Mouse (Mus musculus) left cerebral cortex, postnatal 36 days (tissue): ENCODE data around the gene Igf1r. TPM values are rescaled to one million over a fixed set of nuclear protein-coding genes. Genes with fewer than 3 reads are reported as not detected.

ENCODE experiments used
- DNase-seq, 2 experiments: peaks; one replicate each; pipeline ENCODE4 v3.0.0; 2021 to 2022; ENCODE audit warnings: low spot score in 2 of 2, mixed read lengths in 1 of 2
- intact Hi-C: fragments of 180-260 bp; cut with DNase I; formaldehyde crosslinking; loops from one replicate; pipeline ENCODE4 v1.15.1; 2025
- total RNA-seq, 2 experiments: library from RNA; stranded (reverse); gene quantifications; 2 replicates each; pipeline ENCODE4 v1.2.3; 2021

Gene Igf1r
- total RNA-seq, 2 experiments from 2014 or later = 38.4 to 62.0 TPM

DNA sequence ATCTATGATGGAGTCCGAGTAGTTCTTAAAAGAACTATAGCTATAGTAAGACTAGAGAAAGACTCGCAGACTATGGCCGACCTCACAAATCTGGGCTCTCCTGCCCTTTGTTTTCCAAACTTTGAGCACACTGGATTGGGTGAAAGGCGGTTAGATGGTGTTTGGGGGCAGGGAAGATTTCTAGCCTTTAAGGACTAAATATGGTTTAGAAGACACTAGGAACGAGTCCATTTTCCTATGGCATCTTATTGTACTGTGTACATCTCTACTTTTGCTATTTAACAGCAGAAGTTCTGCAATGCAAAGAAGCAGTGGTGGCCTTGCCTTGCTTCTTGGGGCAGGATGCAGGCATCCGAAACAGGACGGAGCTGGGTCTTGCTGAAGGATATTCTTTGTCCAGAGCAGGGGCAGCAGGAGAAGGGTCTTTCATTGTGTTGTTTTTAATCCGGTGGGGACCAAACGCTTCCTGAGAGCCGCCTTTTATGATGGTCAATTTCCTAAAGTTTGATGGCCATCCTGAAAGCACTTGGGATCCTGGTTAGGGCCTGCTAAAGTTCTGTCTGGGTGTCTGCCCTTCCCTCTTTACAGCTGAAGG lies 2.1 kb downstream of the Igf1r start:
- intact Hi-C loops = loop anchor here (10.0 kb wide), 1 partner anchor 280 kb away; no protein-coding TSS in a partner anchor

DNA sequence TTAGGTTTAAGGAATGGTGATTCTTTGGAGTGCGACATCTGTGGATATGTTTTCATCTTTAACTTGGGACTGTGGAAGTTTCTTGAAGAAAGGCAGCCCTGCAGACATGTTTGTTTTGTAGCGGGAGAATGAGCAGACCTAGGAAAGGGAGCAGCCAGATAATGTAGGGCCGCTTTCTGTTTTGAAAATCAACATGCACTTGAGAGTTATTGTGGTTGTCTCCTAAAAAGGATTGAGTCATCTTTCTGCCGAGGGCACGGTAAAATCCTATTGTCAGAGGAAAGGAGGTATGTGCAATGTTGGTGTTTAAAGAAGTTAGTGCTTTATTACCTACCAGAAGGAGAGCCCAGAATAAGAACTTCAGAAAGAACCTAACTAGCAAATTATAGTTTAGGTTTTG lies 2.6 kb downstream of the Igf1r start:
- intact Hi-C loops = loop anchor here (10.0 kb wide), 1 partner anchor 280 kb away; no protein-coding TSS in a partner anchor
- DNase-seq = no peak

More for the DNA sequence above, 2.1 kb downstream of the Igf1r start:
- no peak for DNase-seq

DNA sequence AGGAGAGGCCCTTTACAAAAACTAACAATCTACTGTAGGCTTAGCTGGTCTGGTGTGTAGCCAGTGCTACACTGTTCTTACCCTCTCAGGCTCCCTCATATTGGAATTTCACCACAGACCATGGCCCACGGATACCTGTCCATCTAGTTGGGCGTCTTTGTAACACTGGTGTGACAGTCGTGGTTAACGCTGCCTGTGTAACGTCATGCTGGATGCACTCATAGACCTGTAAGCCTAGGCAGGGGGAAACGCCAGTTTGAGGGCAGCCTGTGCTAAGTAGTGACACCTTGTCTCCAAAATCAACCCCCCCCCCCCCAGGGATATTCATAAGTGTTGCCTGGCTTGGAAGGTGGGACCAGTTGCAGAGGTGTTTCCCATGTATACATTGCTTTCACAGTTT lies 4.7 kb downstream of the Igf1r start:
- intact Hi-C loops = loop anchor here (10.0 kb wide), 1 partner anchor 283 kb away; no protein-coding TSS in a partner anchor
- no peak for DNase-seq

DNA sequence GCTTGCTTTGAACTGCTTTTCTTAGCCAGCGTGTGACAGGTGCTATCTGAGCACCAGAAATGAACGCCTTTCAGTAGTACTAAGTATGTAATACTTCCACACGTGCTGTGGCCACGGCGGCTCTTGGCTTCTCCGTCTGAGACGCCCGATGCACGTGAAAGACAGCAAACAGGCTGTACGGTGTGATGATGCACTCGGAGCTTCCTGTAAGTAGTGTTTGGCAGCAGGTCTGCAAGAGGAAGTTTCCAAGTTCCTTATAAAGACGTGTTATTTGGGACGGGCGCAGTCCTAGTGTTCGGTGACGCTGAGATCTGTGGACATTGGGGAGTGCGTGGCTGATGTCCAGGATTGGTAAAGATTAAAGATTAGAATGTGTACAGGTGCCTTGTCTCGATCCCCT lies 5.4 kb downstream of the Igf1r start:
- intact Hi-C loops = loop anchor here (10.0 kb wide), 1 partner anchor 283 kb away; no protein-coding TSS in a partner anchor
- DNase-seq = no peak

DNA sequence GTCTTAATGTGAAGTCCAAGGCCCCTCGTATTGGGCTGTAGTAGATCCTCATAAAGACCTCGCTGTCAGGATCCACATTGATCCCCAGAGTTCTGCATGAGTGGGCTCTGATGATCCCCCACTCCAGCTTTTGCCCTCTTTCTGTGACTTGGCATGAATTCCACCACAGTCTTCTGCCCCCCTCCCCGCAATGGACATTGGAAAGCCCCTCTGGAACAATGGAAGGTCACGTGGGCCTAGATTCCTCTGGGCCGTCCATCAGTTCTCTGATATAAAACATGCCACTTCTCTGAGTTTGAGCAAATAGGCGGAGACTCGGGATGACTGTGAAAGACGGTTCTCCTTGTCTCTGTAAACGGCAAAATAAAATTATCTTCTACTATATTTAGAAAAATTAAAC lies 8.1 kb downstream of the Igf1r start:
- DNase-seq = no peak
- intact Hi-C loops = no loop called here

DNA sequence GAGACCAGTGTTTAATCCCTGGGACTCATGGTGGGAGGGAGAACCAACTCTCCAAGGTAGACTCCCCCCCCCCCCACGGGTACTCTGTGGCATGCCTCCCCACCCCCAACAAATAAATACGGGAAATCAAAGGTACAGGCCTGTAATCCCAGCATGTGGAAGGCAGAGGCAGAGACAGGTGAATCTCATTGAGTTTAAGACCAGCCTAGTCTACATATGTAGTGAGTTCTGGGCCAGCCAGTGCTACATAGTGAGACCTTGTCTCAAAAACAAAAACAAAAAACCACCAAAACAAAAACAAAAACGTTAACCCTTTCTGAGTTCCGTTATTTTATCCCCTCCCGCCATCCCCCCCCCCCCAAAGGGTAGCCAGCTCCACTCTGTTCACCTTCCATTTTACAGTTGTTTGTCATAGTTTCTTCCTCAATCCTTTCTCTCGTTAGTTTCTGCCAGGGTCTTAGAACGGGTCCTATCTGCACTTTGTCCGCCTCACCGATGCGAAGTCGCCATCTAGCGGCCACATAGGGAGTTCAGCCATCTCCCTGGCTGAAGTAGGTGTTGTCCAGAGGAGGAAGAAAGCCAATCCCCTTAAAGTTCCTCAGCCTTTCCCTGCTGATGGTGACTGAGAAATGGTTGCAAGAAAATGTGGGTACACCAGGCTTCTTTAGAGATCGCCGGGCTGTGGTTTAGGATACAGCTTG lies 9.1 kb downstream of the Igf1r start:
- peak; percentile 50 to 76 for DNase-seq
- intact Hi-C loops = no loop called here

DNA sequence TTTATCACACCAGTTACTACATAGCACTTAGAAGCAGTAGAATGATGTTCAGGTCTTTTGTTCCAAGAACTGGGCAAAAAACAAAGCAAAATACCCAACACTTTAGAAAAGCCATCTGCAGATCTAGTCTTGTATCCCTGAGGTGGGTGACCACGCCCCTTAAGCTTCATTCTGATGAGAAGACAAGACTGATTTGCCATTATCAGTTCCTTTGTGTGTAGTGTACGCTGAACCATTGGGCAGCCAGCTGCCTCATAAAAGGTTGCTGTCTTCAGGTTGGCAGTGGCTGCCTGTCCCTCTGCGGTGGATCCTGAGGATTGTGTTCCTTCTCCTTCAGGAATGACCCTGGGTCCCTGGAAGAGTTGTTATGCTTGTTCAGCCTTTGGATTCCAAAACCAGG lies 11.1 kb downstream of the Igf1r start:
- intact Hi-C loops = no loop called here
- DNase-seq = no peak

DNA sequence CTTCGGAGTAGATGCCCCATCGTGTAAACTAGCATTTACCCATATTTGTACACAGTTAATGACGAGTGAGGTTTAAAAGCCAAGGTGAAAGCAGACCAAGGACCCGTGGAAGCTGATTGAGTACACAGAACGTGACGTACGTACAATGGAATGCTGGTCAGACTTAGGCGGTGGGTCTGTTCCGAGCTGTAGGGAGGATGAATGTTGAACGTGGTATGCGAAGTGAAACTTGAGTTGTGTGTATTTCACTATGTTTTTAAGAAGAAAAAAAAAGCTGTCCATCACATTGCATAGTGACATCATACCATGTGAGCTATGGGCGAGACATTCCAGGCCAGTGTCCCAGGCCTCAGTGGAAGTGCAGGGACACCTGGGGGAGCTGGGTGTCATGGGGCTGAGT lies 15.8 kb downstream of the Igf1r start:
- no peak for DNase-seq
- intact Hi-C loops = no loop called here

DNA sequence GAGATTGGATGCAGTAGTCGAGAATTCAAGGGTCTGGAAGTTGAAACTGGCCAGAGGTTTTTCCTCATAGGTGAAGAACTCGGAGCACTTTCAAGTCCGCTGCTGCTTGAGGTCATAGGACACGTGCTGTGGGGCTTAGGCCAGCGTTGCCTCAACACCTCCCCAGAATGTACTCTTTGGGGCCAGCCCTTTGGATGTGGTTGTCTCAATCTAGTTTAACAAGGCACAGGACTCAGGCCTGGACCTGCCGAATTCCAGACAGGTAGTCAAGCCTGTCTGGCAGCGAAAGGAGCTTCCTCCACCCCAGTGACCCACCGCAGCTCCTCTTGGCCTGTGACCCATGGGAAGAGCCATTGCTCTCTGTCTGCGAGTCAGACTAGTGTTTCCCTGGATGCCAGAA lies 16.4 kb downstream of the Igf1r start:
- no peak for DNase-seq
- intact Hi-C loops = no loop called here

DNA sequence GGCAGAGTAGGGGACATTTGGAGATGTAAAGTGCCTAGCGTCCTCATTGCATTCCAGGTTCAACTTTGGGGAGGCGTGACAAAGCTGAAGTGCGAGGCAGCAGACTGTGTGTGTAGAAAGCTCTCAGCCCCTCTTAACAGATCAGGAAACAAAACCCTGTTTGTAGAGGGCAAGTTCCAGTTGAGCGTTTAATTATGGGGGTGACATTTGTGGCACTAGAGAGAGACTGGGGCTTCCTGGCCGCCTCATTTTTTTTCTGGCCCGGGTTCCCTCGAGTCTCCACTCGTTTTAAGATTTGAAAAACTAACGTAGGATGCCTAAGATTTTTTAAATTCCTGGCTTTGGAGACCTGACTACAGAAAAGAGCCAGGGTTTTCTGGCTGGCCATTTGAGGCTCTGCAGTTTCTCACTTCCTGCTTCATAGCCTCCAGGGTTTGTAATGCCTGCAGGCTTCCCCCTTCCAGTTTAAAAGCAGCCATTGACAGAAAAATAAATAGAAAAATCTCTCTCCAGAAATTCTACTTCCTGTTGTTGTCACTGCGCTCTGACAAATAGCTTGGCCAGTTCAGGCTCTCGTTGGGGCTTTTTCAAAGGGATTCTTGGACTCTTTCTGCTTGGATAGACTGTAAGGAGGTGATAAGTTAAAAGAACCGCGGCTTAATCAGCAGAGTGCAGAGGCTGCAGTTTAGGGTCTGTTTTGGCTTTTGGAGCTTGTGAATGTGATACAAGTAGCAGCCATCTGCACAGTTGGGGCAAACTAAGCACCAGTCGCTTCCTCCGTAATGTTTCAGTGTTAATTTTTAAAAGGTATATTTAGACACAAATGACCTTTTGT lies 20.8 kb downstream of the Igf1r start:
- intact Hi-C loops = loop anchor here (10.0 kb wide), 1 partner anchor 51 kb away; no protein-coding TSS in a partner anchor
- DNase-seq = no peak

DNA sequence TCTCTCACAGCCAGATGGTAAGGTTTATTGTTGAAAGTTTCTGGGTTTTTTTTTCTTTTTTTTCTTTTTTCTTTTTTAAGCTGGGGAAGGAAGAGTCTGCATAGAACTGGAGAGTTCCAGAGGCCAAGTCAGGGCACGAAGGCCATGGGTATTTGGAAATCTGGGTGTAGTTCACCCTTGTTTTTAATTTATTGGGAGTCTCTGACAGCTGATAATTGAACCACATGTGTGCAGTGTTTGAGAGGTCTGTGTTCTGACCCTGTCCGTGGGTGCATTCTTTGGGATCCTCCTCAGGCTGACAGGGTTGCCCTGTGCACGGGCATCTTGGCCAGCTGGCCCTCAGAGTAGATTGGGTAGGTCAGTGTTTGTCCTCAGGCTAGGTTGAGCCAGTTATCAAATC lies 29.3 kb downstream of the Igf1r start:
- intact Hi-C loops = no loop called here
- no peak for DNase-seq

DNA sequence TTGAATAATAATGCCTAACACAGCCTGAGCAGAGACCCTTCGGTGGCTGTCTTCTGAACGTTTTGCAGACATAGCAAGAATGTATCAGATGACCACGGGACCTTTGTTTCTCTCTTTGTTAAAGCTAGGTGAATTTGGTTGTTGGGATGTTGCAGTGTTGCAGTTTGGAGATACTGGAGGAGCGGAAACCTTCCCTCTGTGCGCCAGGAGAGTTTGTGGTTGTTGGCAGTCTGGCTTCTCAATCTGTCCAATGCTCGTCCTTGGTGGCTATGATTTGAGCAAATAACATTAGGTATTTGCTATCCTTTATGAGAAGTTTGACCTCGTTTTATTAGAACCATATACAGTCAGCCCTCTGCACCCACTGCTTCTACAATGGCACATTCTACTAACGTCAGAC lies 30.2 kb downstream of the Igf1r start:
- DNase-seq = no peak
- intact Hi-C loops = no loop called here

DNA sequence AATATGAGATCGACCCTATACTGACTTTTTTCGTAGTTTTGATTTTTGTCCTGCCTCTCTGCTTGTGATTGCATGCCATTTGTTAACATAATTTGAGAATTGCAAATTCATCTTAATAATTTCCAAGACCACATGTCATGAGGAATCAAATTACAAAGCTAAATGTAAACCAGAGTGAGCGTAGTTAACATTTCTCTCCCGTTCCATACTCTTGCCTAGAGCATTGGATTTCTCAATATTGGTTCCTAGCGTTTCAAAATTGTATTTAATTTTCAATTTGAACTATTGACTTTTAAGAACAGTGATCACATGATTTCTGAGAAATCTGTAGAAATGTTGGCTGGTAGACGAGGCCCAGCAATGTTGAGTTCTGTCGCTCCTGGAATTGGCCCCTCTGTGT lies 30.8 kb downstream of the Igf1r start:
- intact Hi-C loops = no loop called here
- no peak for DNase-seq

DNA sequence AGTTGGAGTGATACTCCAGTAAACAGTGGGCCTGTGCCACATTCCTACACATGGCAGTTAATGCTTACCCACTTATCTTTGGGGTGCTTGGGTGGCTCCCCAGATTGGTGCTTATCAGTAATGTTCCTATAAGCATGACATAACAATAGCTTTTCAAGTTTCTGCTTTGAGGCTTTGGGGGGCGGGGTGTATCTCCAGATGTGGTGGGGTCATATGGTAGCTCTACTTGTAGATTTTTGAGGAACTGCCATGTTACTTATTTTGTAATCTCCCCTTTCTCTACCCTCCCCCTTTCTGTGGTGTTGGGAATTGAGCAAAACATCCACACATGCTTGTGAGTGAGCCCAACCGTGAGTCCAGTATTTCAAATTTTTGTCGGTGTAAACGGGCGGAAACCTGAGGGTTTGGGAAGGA lies 32.4 kb downstream of the Igf1r start:
- intact Hi-C loops = no loop called here
- no peak for DNase-seq

DNA sequence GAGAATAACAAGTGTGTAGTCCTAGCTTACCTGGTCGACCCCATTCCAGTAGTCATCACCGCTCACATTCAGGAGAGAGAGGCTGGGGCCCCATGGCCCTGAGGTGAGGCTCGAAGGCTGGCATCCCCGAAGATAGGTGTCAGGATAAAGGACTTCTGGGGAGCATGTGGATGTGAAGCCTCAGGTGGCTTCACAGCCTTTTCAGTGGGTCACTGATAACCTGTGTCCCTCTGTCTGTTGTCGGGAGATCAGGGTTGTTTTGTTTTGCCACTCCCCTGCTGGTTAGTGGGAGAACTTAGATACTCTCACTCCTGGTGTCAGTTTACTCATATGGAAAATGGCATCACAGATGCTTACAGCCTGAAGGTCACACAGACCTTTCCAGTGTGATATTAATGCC lies 32.9 kb downstream of the Igf1r start:
- DNase-seq = no peak
- intact Hi-C loops = no loop called here

DNA sequence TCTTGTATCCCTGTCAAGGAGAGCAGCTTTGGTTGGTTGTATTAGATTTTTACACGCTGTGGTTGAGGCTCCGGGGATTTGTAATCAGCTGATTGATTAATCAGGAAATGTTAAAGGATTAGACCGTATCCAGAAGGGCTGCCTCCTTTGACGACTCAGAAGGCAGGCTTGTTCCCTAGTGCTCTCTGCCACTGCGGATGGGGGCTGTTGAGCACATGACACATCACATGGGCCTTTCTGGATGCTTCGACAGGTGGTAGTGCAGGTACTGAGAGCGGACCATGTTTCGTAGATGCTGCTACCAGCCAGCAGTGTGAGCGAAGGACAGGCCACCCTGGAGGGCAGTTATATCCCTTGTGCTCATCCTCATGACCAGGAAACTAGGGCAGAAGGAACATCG lies 33.6 kb downstream of the Igf1r start:
- intact Hi-C loops = no loop called here
- no peak for DNase-seq

DNA sequence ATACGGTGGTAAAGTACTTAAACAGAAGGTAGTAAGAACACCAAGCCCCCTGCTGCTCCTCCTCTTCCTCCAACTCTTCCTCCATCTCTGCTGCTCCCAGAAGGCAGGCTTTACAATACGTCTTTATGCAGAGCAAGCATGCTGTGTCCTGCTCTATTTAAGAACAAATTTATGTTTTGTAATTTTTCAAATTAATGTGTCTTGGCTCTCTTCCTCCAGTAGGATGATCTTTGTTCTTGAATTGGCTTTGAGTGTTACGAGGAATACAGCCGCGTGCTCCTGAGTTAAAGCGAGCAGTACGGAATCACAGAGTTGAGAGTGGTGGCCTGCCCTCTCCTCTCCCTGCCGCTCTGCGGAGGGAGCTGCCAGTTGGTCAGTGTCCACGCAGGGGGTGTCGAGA lies 34.2 kb downstream of the Igf1r start:
- no peak for DNase-seq
- intact Hi-C loops = no loop called here

DNA sequence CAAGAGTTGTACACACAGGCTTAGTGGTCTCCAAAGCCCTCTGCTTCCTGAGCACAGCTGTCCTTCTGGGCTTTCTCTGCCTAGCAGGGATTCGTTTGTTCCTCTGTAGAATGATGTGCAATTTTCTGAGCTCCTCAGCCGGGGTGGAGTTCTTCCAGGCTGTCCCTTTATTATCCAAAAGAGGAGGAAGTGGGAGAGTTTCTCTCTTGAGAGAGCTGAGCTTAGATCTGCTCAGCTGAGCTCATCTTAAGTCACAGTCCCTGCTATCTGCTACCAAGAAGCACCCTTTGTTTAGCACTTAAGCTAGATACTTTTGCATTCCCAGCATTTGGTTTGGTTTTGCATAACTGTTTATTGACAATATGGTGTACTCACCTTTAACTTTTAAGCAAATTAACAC lies 36.7 kb downstream of the Igf1r start:
- DNase-seq = no peak
- intact Hi-C loops = no loop called here

DNA sequence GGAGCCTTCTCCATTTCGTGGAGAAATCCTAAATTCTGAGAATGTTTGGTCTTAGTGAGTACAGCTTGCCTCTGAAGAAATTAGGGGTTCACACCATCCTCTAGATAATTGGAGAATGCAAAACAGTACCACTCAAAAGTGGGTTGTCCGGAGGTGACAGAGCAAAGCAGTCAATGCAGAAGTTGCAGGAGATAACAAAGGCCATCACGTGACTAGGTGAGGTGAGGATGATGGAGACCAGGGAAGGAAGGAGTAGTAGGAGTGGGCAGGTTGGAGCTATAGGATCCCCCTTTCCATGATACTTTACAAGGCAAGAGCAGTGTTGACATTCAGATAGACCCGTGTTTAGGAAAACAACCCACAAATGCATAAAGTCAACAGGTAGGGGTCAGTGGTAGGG lies 41.0 kb downstream of the Igf1r start:
- intact Hi-C loops = no loop called here
- DNase-seq = no peak

DNA sequence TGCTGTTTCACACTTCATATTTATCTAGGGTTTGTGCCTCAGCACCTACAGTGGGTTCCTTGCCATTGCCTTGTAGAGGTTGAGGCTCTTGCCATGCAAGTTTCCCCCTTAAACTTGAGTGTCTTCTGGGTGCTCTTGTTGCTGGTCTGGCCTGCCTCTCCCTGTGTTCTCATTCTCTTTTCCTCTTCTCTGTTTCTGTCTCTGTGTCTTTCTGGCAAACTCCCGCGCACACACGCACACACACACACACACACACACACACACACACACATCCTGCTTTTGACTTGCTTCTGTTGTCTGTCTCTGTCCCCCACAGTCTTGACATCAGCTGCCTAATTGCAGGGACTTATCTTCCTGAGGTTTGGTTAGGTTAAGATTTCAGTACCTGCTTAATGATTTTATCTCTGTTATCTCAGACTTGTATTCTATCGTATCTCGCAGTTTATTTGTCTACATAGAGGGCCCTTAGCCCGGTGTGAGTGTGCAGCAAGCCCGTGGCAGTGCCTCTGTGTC lies 41.8 kb downstream of the Igf1r start:
- intact Hi-C loops = no loop called here
- DNase-seq = no peak
